In the genomic region with DNA sequence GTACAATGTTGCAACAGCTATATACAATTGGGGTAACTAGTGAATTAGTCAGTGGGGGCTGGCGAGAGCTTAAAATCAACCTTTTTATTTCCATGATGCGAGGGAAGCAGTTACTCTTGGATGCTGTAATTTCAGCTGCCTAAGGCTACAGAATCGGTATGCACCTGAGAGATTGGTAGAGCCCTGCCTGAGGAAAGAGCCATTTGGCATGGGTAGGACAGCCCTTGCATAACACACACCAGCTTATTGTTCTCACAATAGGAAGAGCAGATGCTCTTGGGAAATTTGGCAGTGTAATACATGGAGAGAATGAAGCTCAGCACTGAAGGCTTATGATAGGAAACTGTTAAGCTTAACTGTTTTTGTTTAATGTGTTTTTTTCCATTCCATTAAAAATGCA, we compare ENCODE assay signal across 15 mouse cellular contexts.
DNase-seq lines count a peak whose midpoint lies in the region; ATAC-seq and TF ChIP-seq lines count a peak whose summit lies in the region.
"Had no signal": no experiment of that assay in that cellular context is flagged by ENCODE, and none has a peak within 500 bp of the region (broad histone marks: within the 10 kb centered on the region; RNA-seq: fewer than 3 reads in every experiment).

No protein-coding gene starts in this region.

- no peaks in the 10 kb centered on the region for H3K27me3 ChIP-seq in forebrain, postnatal 0 days (ENCODE audit: insufficient read depth, low read length)
- H3K27me3 ChIP-seq in forebrain, embryonic 14.5 days (replicated peaks; ENCODE audit: control insufficient read depth, insufficient read depth, low read length): no peaks in the 10 kb centered on the region
- H3K27me3 ChIP-seq: kidney, embryonic 15.5 days had no signal

- no peak overlapping the region for H3K27ac ChIP-seq in forebrain, postnatal 0 days (ENCODE audit: low read depth, low read length)
- no peak overlapping the region for H3K27ac ChIP-seq in forebrain, embryonic 14.5 days (ENCODE audit: low read depth, low read length)
- H3K27ac ChIP-seq: kidney, embryonic 15.5 days; limb, embryonic 15.5 days had no signal

- WGBS in forebrain, postnatal 0 days: 85% methylated on average over 3 of the region's 3 CpGs
- 87% methylated on average over 3 of the region's 3 CpGs for WGBS in forebrain, embryonic 14.5 days

- no peak overlapping the region for H3K9ac ChIP-seq in forebrain, postnatal 0 days
- no peak overlapping the region for H3K9ac ChIP-seq in forebrain, embryonic 14.5 days (ENCODE audit: low read length)
- H3K9ac ChIP-seq: kidney, embryonic 15.5 days; limb, embryonic 15.5 days had no signal

- ATAC-seq in forebrain, postnatal 0 days: no peak
- no peak for ATAC-seq in forebrain, embryonic 14.5 days
- no peak for ATAC-seq in CD4-positive, CD25-positive, alpha-beta regulatory T cell, adult 4 months
- ATAC-seq: lung, postnatal 0 days had no signal

- no peaks in the 10 kb centered on the region for H3K9me3 ChIP-seq in forebrain, postnatal 0 days (ENCODE audit: low read length)
- no peaks in the 10 kb centered on the region for H3K9me3 ChIP-seq in forebrain, embryonic 14.5 days (replicated peaks; ENCODE audit: control insufficient read depth, low read length)
- H3K9me3 ChIP-seq: kidney, embryonic 15.5 days; limb, embryonic 15.5 days had no signal

- H3K4me2 ChIP-seq in forebrain, postnatal 0 days (ENCODE audit: low read depth): no peak overlapping the region
- H3K4me2 ChIP-seq in forebrain, embryonic 14.5 days (ENCODE audit: low read length): no peak overlapping the region
- H3K4me2 ChIP-seq: kidney, embryonic 15.5 days; limb, embryonic 15.5 days; midbrain, embryonic 11.5 days had no signal

- no peak overlapping the region for H3K4me3 ChIP-seq in forebrain, postnatal 0 days (ENCODE audit: low read depth, low read length)
- H3K4me3 ChIP-seq in forebrain, embryonic 14.5 days (ENCODE audit: low read depth, low read length): no peak overlapping the region
- H3K4me3 ChIP-seq: kidney, embryonic 15.5 days; limb, embryonic 15.5 days had no signal

- TF ChIP-seq CTCF in forebrain, postnatal 0 days (IDR thresholded peaks at IDR 0.05; ENCODE audit: low read depth): no peak

- DNase-seq in forebrain, postnatal 0 days: peak; percentile 14
- no peak for DNase-seq in forebrain, embryonic 14.5 days (ENCODE audit: low spot score)
- DNase-seq in brain, adult 2 months (ENCODE audit: low read depth, low spot score): peak; percentile 96
- peak; percentile 94 for DNase-seq in cerebellum, adult 9-10 months
- peak; percentile 43 to 57 for DNase-seq in layer of hippocampus, adult 8-10 months (ENCODE audit: low spot score in 2 of 2)
- DNase-seq in testis, postnatal 14 days (ENCODE audit: low spot score): no peak
- no peak for DNase-seq in adrenal gland, adult 2 months
- DNase-seq: embryo, embryonic 11 days; gastrocnemius, postnatal 14 days; thymus, postnatal 36 days had no signal

- H3K4me1 ChIP-seq in forebrain, postnatal 0 days (ENCODE audit: insufficient read depth): no peaks in the 10 kb centered on the region
- H3K4me1 ChIP-seq in forebrain, embryonic 14.5 days (ENCODE audit: control insufficient read depth, insufficient read depth, low read length): no peaks in the 10 kb centered on the region
- H3K4me1 ChIP-seq: limb, embryonic 15.5 days had no signal

- no peaks in the 10 kb centered on the region for H3K36me3 ChIP-seq in forebrain, postnatal 0 days (ENCODE audit: insufficient read depth)
- no peaks in the 10 kb centered on the region for H3K36me3 ChIP-seq in forebrain, embryonic 14.5 days (ENCODE audit: control insufficient read depth, insufficient read depth, low read length)
- H3K36me3 ChIP-seq: kidney, embryonic 15.5 days; limb, embryonic 15.5 days had no signal

Comparison
In these comparisons a context has a peak if more than half of its experiments do, and no peak if none do; other contexts are left out.
1. DNase-seq: peak in forebrain, postnatal 0 days (single experiment), brain, adult 2 months (single experiment), cerebellum, adult 9-10 months (single experiment) and layer of hippocampus, adult 8-10 months (2 of 2); none in forebrain, embryonic 14.5 days (single experiment), testis, postnatal 14 days (single experiment) and adrenal gland, adult 2 months (single experiment).